Mouse (Mus musculus) lung, postnatal 14 days (tissue): ENCODE results near the gene Dmxl2.

Source experiments
- DNase-seq: peaks from one replicate; pipeline ENCODE4 v3.0.0; 2021

Gene Dmxl2

GRCm38 (mm10) chr9:54501453-54502110, at the start of gene Dmxl2:
Gene Dmxl2, minus strand, starts transcription at chr9:54501626.
- peak; percentile 92 for DNase-seq

GRCm38 (mm10) chr9:54549433-54549832, 48.0 kb upstream of the Dmxl2 start:
- no peak for DNase-seq

- peak; percentile 74 for DNase-seq
Measured at GRCm38 (mm10) chr9:54547536-54547935, 46.1 kb upstream of the Dmxl2 start.

- DNase-seq = no peak
Measured at GRCm38 (mm10) chr9:54544954-54545315, 43.5 kb upstream of the Dmxl2 start.

GRCm38 (mm10) chr9:54544212-54544953, 43.0 kb upstream of the Dmxl2 start:
- no peak for DNase-seq

GRCm38 (mm10) chr9:54540801-54541200, 39.4 kb upstream of the Dmxl2 start:
- no peak for DNase-seq

- DNase-seq = no peak
Measured at GRCm38 (mm10) chr9:54538684-54539083, 37.3 kb upstream of the Dmxl2 start, which contains the start of gene Sh2d7. Gene Sh2d7, plus strand, starts transcription at chr9:54538984.

GRCm38 (mm10) chr9:54538244-54538643, 36.8 kb upstream of the Dmxl2 start:
- DNase-seq = no peak

GRCm38 (mm10) chr9:54537480-54537879, 36.1 kb upstream of the Dmxl2 start:
- DNase-seq = no peak

GRCm38 (mm10) chr9:54537030-54537429, 35.6 kb upstream of the Dmxl2 start:
- no peak for DNase-seq

GRCm38 (mm10) chr9:54536236-54536635, 34.8 kb upstream of the Dmxl2 start:
- DNase-seq = no peak

GRCm38 (mm10) chr9:54533975-54534374, 32.5 kb upstream of the Dmxl2 start:
- DNase-seq = no peak

- DNase-seq = no peak
Measured at GRCm38 (mm10) chr9:54532926-54533325, 31.5 kb upstream of the Dmxl2 start.

GRCm38 (mm10) chr9:54531421-54531820, 30.0 kb upstream of the Dmxl2 start:
- DNase-seq = no peak

- no peak for DNase-seq
Measured at GRCm38 (mm10) chr9:54530836-54531235, 29.4 kb upstream of the Dmxl2 start.

GRCm38 (mm10) chr9:54529950-54530349, 28.5 kb upstream of the Dmxl2 start:
- DNase-seq = no peak

- DNase-seq = no peak
Measured at GRCm38 (mm10) chr9:54527694-54528093, 26.3 kb upstream of the Dmxl2 start.

GRCm38 (mm10) chr9:54520286-54520685, 18.9 kb upstream of the Dmxl2 start:
- DNase-seq = no peak

- no peak for DNase-seq
Measured at GRCm38 (mm10) chr9:54518921-54519320, 17.5 kb upstream of the Dmxl2 start.

- DNase-seq = no peak
Measured at GRCm38 (mm10) chr9:54515991-54516390, 14.6 kb upstream of the Dmxl2 start.

GRCm38 (mm10) chr9:54502873-54503272, 1.4 kb upstream of the Dmxl2 start:
- no peak for DNase-seq

- no peak for DNase-seq
Measured at GRCm38 (mm10) chr9:54502111-54502495, 677 bp upstream of the Dmxl2 start.

GRCm38 (mm10) chr9:54500832-54501452, 484 bp downstream of the Dmxl2 start:
- peak; percentile 21 for DNase-seq

- no peak for DNase-seq
Measured at GRCm38 (mm10) chr9:54499791-54500190, 1.6 kb downstream of the Dmxl2 start.
